Mouse (Mus musculus): Measurements from ENCODE around the gene Ndufaf8. TPM values are rescaled to one million over a fixed set of nuclear protein-coding genes. Genes with fewer than 3 reads are reported as not detected.

The Ndufaf8 gene
- polyA plus RNA-seq, 1 experiment from 2014 or later = 53.3 TPM

GRCm38 (mm10) chr11:120139309-120139731 lies 40.6 kb downstream of the Ndufaf8 start:
- no peaks in the 10 kb centered on the region for H3K9me3 ChIP-seq (ENCODE audit: control insufficient read depth, low read length)
- H3K27me3 ChIP-seq (replicated peaks; ENCODE audit: control insufficient read depth, insufficient read depth, low read length) = no peaks in the 10 kb centered on the region
- H3K9ac ChIP-seq (replicated peaks; ENCODE audit: low read depth, low read length) = no peak overlapping the region
- no peak overlapping the region for H3K4me3 ChIP-seq (replicated peaks; ENCODE audit: low read length)
- no peak overlapping the region for H3K4me2 ChIP-seq (ENCODE audit: low read length)
- 90% methylated on average over 10 of the region's 10 CpGs for WGBS
- H3K27ac ChIP-seq (ENCODE audit: low read length) = no peak overlapping the region
- H3K4me1 ChIP-seq (replicated peaks; ENCODE audit: control insufficient read depth, insufficient read depth, low read length) = peaks cover 8% of the 10 kb centered on the region
- no peaks in the 10 kb centered on the region for H3K36me3 ChIP-seq (ENCODE audit: control insufficient read depth, insufficient read depth)
- ATAC-seq = no peak

GRCm38 (mm10) chr11:120140255-120140654 lies 41.5 kb downstream of the Ndufaf8 start:
- ATAC-seq = no peak
- H3K4me1 ChIP-seq (replicated peaks; ENCODE audit: control insufficient read depth, insufficient read depth, low read length) = peaks cover 8% of the 10 kb centered on the region
- no peaks in the 10 kb centered on the region for H3K9me3 ChIP-seq (ENCODE audit: control insufficient read depth, low read length)
- H3K36me3 ChIP-seq (ENCODE audit: control insufficient read depth, insufficient read depth) = no peaks in the 10 kb centered on the region
- H3K27ac ChIP-seq (ENCODE audit: low read length) = no peak overlapping the region
- H3K27me3 ChIP-seq (replicated peaks; ENCODE audit: control insufficient read depth, insufficient read depth, low read length) = no peaks in the 10 kb centered on the region
- H3K4me2 ChIP-seq (ENCODE audit: low read length) = no peak overlapping the region
- no peak overlapping the region for H3K4me3 ChIP-seq (replicated peaks; ENCODE audit: low read length)
- 72% methylated on average over 6 of the region's 6 CpGs for WGBS
- no peak overlapping the region for H3K9ac ChIP-seq (replicated peaks; ENCODE audit: low read depth, low read length)

GRCm38 (mm10) chr11:120142601-120143051 lies 43.9 kb downstream of the Ndufaf8 start:
- no peak overlapping the region for H3K9ac ChIP-seq (replicated peaks; ENCODE audit: low read depth, low read length)
- H3K9me3 ChIP-seq (ENCODE audit: control insufficient read depth, low read length) = no peaks in the 10 kb centered on the region
- H3K36me3 ChIP-seq (ENCODE audit: control insufficient read depth, insufficient read depth) = no peaks in the 10 kb centered on the region
- no peak for ATAC-seq
- no peak overlapping the region for H3K4me3 ChIP-seq (replicated peaks; ENCODE audit: low read length)
- H3K27ac ChIP-seq (ENCODE audit: low read length) = no peak overlapping the region
- H3K4me1 ChIP-seq (replicated peaks; ENCODE audit: control insufficient read depth, insufficient read depth, low read length) = peaks cover 2% of the 10 kb centered on the region
- 79% methylated on average over 3 of the region's 3 CpGs for WGBS
- H3K27me3 ChIP-seq (replicated peaks; ENCODE audit: control insufficient read depth, insufficient read depth, low read length) = no peaks in the 10 kb centered on the region
- H3K4me2 ChIP-seq (ENCODE audit: low read length) = no peak overlapping the region

GRCm38 (mm10) chr11:120143708-120144497 lies 45.2 kb downstream of the Ndufaf8 start:
- H3K27ac ChIP-seq (ENCODE audit: low read length) = no peak overlapping the region
- H3K4me2 ChIP-seq (ENCODE audit: low read length) = no peak overlapping the region
- 75% methylated on average over 13 of the region's 13 CpGs for WGBS
- no peaks in the 10 kb centered on the region for H3K9me3 ChIP-seq (ENCODE audit: control insufficient read depth, low read length)
- no peaks in the 10 kb centered on the region for H3K36me3 ChIP-seq (ENCODE audit: control insufficient read depth, insufficient read depth)
- no peak overlapping the region for H3K9ac ChIP-seq (replicated peaks; ENCODE audit: low read depth, low read length)
- H3K27me3 ChIP-seq (replicated peaks; ENCODE audit: control insufficient read depth, insufficient read depth, low read length) = no peaks in the 10 kb centered on the region
- ATAC-seq = no peak
- H3K4me1 ChIP-seq (replicated peaks; ENCODE audit: control insufficient read depth, insufficient read depth, low read length) = peaks cover 1% of the 10 kb centered on the region
- H3K4me3 ChIP-seq (replicated peaks; ENCODE audit: low read length) = no peak overlapping the region

GRCm38 (mm10) chr11:120148201-120148855 lies 49.6 kb downstream of the Ndufaf8 start:
- WGBS = 89% methylated on average over 8 of the region's 8 CpGs
- no peak overlapping the region for H3K4me2 ChIP-seq (ENCODE audit: low read length)
- H3K9ac ChIP-seq (replicated peaks; ENCODE audit: low read depth, low read length) = no peak overlapping the region
- H3K4me3 ChIP-seq (replicated peaks; ENCODE audit: low read length) = no peak overlapping the region
- no peak for ATAC-seq
- no peaks in the 10 kb centered on the region for H3K27me3 ChIP-seq (replicated peaks; ENCODE audit: control insufficient read depth, insufficient read depth, low read length)
- no peak overlapping the region for H3K27ac ChIP-seq (ENCODE audit: low read length)
- H3K9me3 ChIP-seq (ENCODE audit: control insufficient read depth, low read length) = no peaks in the 10 kb centered on the region
- no peaks in the 10 kb centered on the region for H3K36me3 ChIP-seq (ENCODE audit: control insufficient read depth, insufficient read depth)
- H3K4me1 ChIP-seq (replicated peaks; ENCODE audit: control insufficient read depth, insufficient read depth, low read length) = peaks cover 15% of the 10 kb centered on the region

- peaks cover 15% of the 10 kb centered on the region for H3K4me1 ChIP-seq (replicated peaks; ENCODE audit: control insufficient read depth, insufficient read depth, low read length)
- no peaks in the 10 kb centered on the region for H3K9me3 ChIP-seq (ENCODE audit: control insufficient read depth, low read length)
- peak overlapping the region; percentile 64; the same call in 1 of the 2 replicates for H3K9ac ChIP-seq (replicated peaks; ENCODE audit: low read depth, low read length)
- no peaks in the 10 kb centered on the region for H3K36me3 ChIP-seq (ENCODE audit: control insufficient read depth, insufficient read depth)
- H3K4me3 ChIP-seq (replicated peaks; ENCODE audit: low read length) = peak overlapping the region; percentile 61
- H3K27ac ChIP-seq (ENCODE audit: low read length) = no peak overlapping the region
- WGBS = 36% methylated on average over 6 of the region's 6 CpGs
- H3K4me2 ChIP-seq (ENCODE audit: low read length) = peak overlapping the region; percentile 88
- ATAC-seq = no peak
- H3K27me3 ChIP-seq (replicated peaks; ENCODE audit: control insufficient read depth, insufficient read depth, low read length) = no peaks in the 10 kb centered on the region
Observed at GRCm38 (mm10) chr11:120149510-120150200, 50.9 kb downstream of the Ndufaf8 start.

Small RNA genes lying within 50 kb of the gene (microRNA-seq; reads per million reads assigned to microRNA genes)
- not detected for gene Gm25948

Other genes starting within 250 kb of the Ndufaf8 start
- gene Chmp6, start 185.5 kb upstream of the Ndufaf8 start, polyA plus RNA-seq (2015; fragmentation: Nextera tagmentation; extraction: Ambion mirVana) = 83.4 and 96.5 TPM in 2 replicates
- 36.5 and 38.7 TPM in 2 replicates for gene Baiap2, start 156.2 kb upstream of the Ndufaf8 start, polyA plus RNA-seq (2015; fragmentation: Nextera tagmentation; extraction: Ambion mirVana)
- gene Aatk, start 51.8 kb upstream of the Ndufaf8 start, polyA plus RNA-seq (2015; fragmentation: Nextera tagmentation; extraction: Ambion mirVana) = 21.6 and 28.1 TPM in 2 replicates
- 32.9 and 33.8 TPM in 2 replicates for gene Cep131, start 12.1 kb upstream of the Ndufaf8 start, polyA plus RNA-seq (2015; fragmentation: Nextera tagmentation; extraction: Ambion mirVana)
- gene Tepsin, start 197 bp upstream of the Ndufaf8 start, polyA plus RNA-seq (2015; fragmentation: Nextera tagmentation; extraction: Ambion mirVana) = 16.6 and 21.7 TPM in 2 replicates
- gene Slc38a10, start 52.4 kb downstream of the Ndufaf8 start, polyA plus RNA-seq (2015; fragmentation: Nextera tagmentation; extraction: Ambion mirVana) = 106 and 110 TPM in 2 replicates
- gene Bahcc1, start 134.0 kb downstream of the Ndufaf8 start, polyA plus RNA-seq (2015; fragmentation: Nextera tagmentation; extraction: Ambion mirVana) = 14.5 and 14.8 TPM in 2 replicates
- gene Actg1, start 249.6 kb downstream of the Ndufaf8 start, polyA plus RNA-seq (2015; fragmentation: Nextera tagmentation; extraction: Ambion mirVana) = 4,159 and 4,175 TPM in 2 replicates